10 mouse cellular contexts compared by ENCODE assay signal in genomic region chr2:25663511-25663910, GRCm38 (mm10). TPM values are rescaled to one million over a fixed set of nuclear protein-coding genes. Genes with fewer than 3 reads are reported as not detected.
A peak's percentile ranks its signal among the peaks of the same experiment; 100 is the strongest.
DNase-seq lines count a peak whose midpoint lies in the region; ATAC-seq and TF ChIP-seq lines count a peak whose summit lies in the region.
"Had no signal": no experiment of that assay in that cellular context is flagged by ENCODE, and none has a peak within 500 bp of the region (broad histone marks: within the 10 kb centered on the region; RNA-seq: fewer than 3 reads in every experiment).

No protein-coding gene starts in this region.

- no peaks in the 10 kb centered on the region for H3K36me3 ChIP-seq in heart, adult 2 months (ENCODE audit: control insufficient read depth, insufficient read depth, low read length)
- H3K36me3 ChIP-seq in heart, embryonic 11.5 days (ENCODE audit: control insufficient read depth, insufficient read depth, low read length), result no peaks in the 10 kb centered on the region
- H3K36me3 ChIP-seq in G1E (replicated peaks), result no peaks in the 10 kb centered on the region
- H3K36me3 ChIP-seq: embryonic facial prominence, embryonic 13.5 days had no signal

- H3K79me2 ChIP-seq in heart, adult 2 months (replicated peaks; ENCODE audit: control insufficient read depth, insufficient read depth, low read length), result no peaks in the 10 kb centered on the region

- intact Hi-C loops in heart, adult 2 months (cut with DNase I), result no loop called here

- TF ChIP-seq EP300 in heart, adult 2 months (IDR thresholded peaks at IDR 0.05; ENCODE audit: insufficient read depth, low read depth, low read length), result no peak

- H3K27ac ChIP-seq in heart, adult 2 months, result no peak overlapping the region
- H3K27ac ChIP-seq in heart, embryonic 11.5 days (ENCODE audit: low read depth, low read length), result no peak overlapping the region
- H3K27ac ChIP-seq: embryonic facial prominence, embryonic 13.5 days had no signal

- peaks cover 3% of the 10 kb centered on the region; the same call in 1 of the 2 replicates for H3K4me1 ChIP-seq in heart, adult 2 months (ENCODE audit: control insufficient read depth, insufficient read depth, low read length)
- no peaks in the 10 kb centered on the region for H3K4me1 ChIP-seq in heart, embryonic 11.5 days (ENCODE audit: control insufficient read depth, insufficient read depth, low read length)
- H3K4me1 ChIP-seq in G1E (ENCODE audit: insufficient read depth, low read depth, low read length), result no peaks in the 10 kb centered on the region
- H3K4me1 ChIP-seq: embryonic facial prominence, embryonic 13.5 days had no signal

- no peaks in the 10 kb centered on the region for H3K27me3 ChIP-seq in heart, adult 2 months (ENCODE audit: control insufficient read depth, insufficient read depth, low read length)
- H3K27me3 ChIP-seq in heart, embryonic 11.5 days (ENCODE audit: control insufficient read depth, insufficient read depth, low read length), result no peaks in the 10 kb centered on the region
- H3K27me3 ChIP-seq in G1E (ENCODE audit: insufficient read depth, low read length), result 0 out of 2 replicates have a peak, but pooled peaks cover 2% of the 10 kb centered on the region
- H3K27me3 ChIP-seq: embryonic facial prominence, embryonic 13.5 days had no signal

- H3K9me3 ChIP-seq in heart, embryonic 11.5 days (replicated peaks; ENCODE audit: control insufficient read depth, low read length), result no peaks in the 10 kb centered on the region
- no peaks in the 10 kb centered on the region for H3K9me3 ChIP-seq in G1E (replicated peaks)
- H3K9me3 ChIP-seq: embryonic facial prominence, embryonic 13.5 days had no signal

- TF ChIP-seq POLR2A in heart, adult 2 months (IDR thresholded peaks at IDR 0.05; ENCODE audit: insufficient read depth, low read depth, low read length), result no peak

- WGBS in heart, adult 2 months, result 60% methylated on average over 1 of the region's 1 CpGs
- 82% methylated on average over 1 of the region's 1 CpGs for whole genome bisulfite sequencing in heart, embryonic 11.5 days (ENCODE audit: insufficient replicate concordance)

- no peak overlapping the region for H3K4me3 ChIP-seq in heart, adult 2 months
- H3K4me3 ChIP-seq in heart, embryonic 11.5 days (ENCODE audit: low read depth, low read length), result no peak overlapping the region
- no peak overlapping the region for H3K4me3 ChIP-seq in G1E (ENCODE audit: low read depth, low read length)
- H3K4me3 ChIP-seq: embryonic facial prominence, embryonic 13.5 days had no signal

- H3K4me2 ChIP-seq in heart, embryonic 11.5 days, result no peak overlapping the region
- H3K4me2 ChIP-seq: embryonic facial prominence, embryonic 13.5 days had no signal

- peak; percentile 27 to 46 for DNase-seq in heart, adult 2 months
- peak; percentile 68 for DNase-seq in 3T3-L1 (ENCODE audit: low read depth, low spot score)
- no peak for DNase-seq in G1E (ENCODE audit: low spot score)
- DNase-seq in cerebellum, postnatal 14 days, result peak; percentile 72 to 86
- DNase-seq in lung, postnatal 14 days, result peak; percentile 59
- peak; percentile 77 for DNase-seq in thymus, postnatal 25 days

- no peak for ATAC-seq in heart, embryonic 11.5 days (replicated peaks; ENCODE audit: insufficient number of reproducible peaks, low FRiP score, low TSS enrichment)
- no peak for ATAC-seq in G1E (ENCODE audit: extremely low read depth, insufficient number of reproducible peaks, low FRiP score, poor library complexity, severe bottlenecking)
- peak; percentile 54 for ATAC-seq in inflammation-experienced regulatory T-cells, adult 6 months

- peak; percentile 72 for TF ChIP-seq CTCF in heart, adult 2 months (IDR thresholded peaks at IDR 0.05)
- peak; percentile 33; the same call in 1 of the 2 replicates for TF ChIP-seq CTCF in G1E (IDR thresholded peaks at IDR 0.05; ENCODE audit: low read depth, low read length)

- H3K9ac ChIP-seq in heart, adult 2 months (ENCODE audit: low read depth, low read length), result no peak overlapping the region
- no peak overlapping the region for H3K9ac ChIP-seq in heart, embryonic 11.5 days (ENCODE audit: low read depth, low read length)
- H3K9ac ChIP-seq: embryonic facial prominence, embryonic 13.5 days had no signal

RNA-seq across cellular contexts. Expression of gene Lcn5, which starts 5.8 kb away (rescaled TPM):
- not detected for total RNA-seq in heart, adult 2 months (2021)
- not detected in 2 replicates for polyA plus RNA-seq in heart, adult 2 months (2012; rRNA removed)
- not detected in 2 replicates for polyA plus RNA-seq in heart, embryonic 11.5 days (2014; fragmentation: Nextera tagmentation; extraction: Ambion mirVana)
- not detected in 2 replicates for total RNA-seq in G1E (2014; fragmentation: Nextera tagmentation)
- not detected in 2 replicates for total RNA-seq in G1E (2017)
- polyA plus RNA-seq in G1E (2012), result not detected in 2 replicates
- not detected for polyA plus RNA-seq in inflammation-experienced regulatory T-cells, adult 6 months (2017; shearing (Covaris generic))
- total RNA-seq: left cerebral cortex, adult 8-10 months had no signal
- polyA plus RNA-seq: embryonic facial prominence, embryonic 13.5 days had no signal

RNA-seq across cellular contexts. Expression of gene Lcn8, which starts 10.6 kb away (rescaled TPM):
- total RNA-seq in heart, adult 2 months (2021), result 1 to 10 TPM in 1 of 2 experiments, under 1 TPM in 1; 0.98 to 1.2 TPM
- 0.20 TPM in 1 of 2 replicates, not detected in the other for polyA plus RNA-seq in heart, adult 2 months (2012; rRNA removed)
- polyA plus RNA-seq in heart, embryonic 11.5 days (2014; fragmentation: Nextera tagmentation; extraction: Ambion mirVana), result not detected in 2 replicates
- total RNA-seq in G1E (2014; fragmentation: Nextera tagmentation) (not detected in 2 replicates), G1E (2017) (not detected in 2 replicates)
- not detected in 2 replicates for polyA plus RNA-seq in G1E (2012)
- polyA plus RNA-seq in inflammation-experienced regulatory T-cells, adult 6 months (2017; shearing (Covaris generic)), result not detected
- total RNA-seq: left cerebral cortex, adult 8-10 months had no signal
- polyA plus RNA-seq: embryonic facial prominence, embryonic 13.5 days had no signal

RNA-seq across cellular contexts. Expression of gene Lcn6, which starts 13.1 kb away (rescaled TPM):
- not detected for total RNA-seq in heart, adult 2 months (2021)
- not detected in 2 replicates for polyA plus RNA-seq in heart, adult 2 months (2012; rRNA removed)
- polyA plus RNA-seq in heart, embryonic 11.5 days (2014; fragmentation: Nextera tagmentation; extraction: Ambion mirVana), result not detected in 2 replicates
- total RNA-seq in G1E (2014; fragmentation: Nextera tagmentation) (not detected in 2 replicates), G1E (2017) (not detected in 2 replicates)
- not detected in 2 replicates for polyA plus RNA-seq in G1E (2012)
- polyA plus RNA-seq in inflammation-experienced regulatory T-cells, adult 6 months (2017; shearing (Covaris generic)), result not detected
- total RNA-seq: left cerebral cortex, adult 8-10 months had no signal
- polyA plus RNA-seq: embryonic facial prominence, embryonic 13.5 days had no signal

RNA-seq across cellular contexts. Expression of gene Lcn10, which starts 19.0 kb away (rescaled TPM):
- total RNA-seq in heart, adult 2 months (2021), result not detected
- not detected in 2 replicates for polyA plus RNA-seq in heart, adult 2 months (2012; rRNA removed)
- not detected in 2 replicates for polyA plus RNA-seq in heart, embryonic 11.5 days (2014; fragmentation: Nextera tagmentation; extraction: Ambion mirVana)
- total RNA-seq in G1E (2014; fragmentation: Nextera tagmentation) (not detected in 2 replicates), G1E (2017) (0.17 TPM in 1 of 2 replicates, not detected in the other)
- polyA plus RNA-seq in G1E (2012), result not detected in 2 replicates
- 1 to 10 TPM in 2 of 3 experiments, not detected in 1; 1.1 to 1.4 TPM for polyA plus RNA-seq in inflammation-experienced regulatory T-cells, adult 6 months (2017; shearing (Covaris generic))
- total RNA-seq: left cerebral cortex, adult 8-10 months had no signal
- polyA plus RNA-seq: embryonic facial prominence, embryonic 13.5 days had no signal

RNA-seq across cellular contexts. Expression of gene Fcna, which starts 35.7 kb away (rescaled TPM):
- 1 to 10 TPM; 4.8 to 6.8 TPM for total RNA-seq in heart, adult 2 months (2021)
- polyA plus RNA-seq in heart, adult 2 months (2012; rRNA removed), result 3.4 and 4.0 TPM in 2 replicates
- 1.0 and 1.1 TPM in 2 replicates for polyA plus RNA-seq in heart, embryonic 11.5 days (2014; fragmentation: Nextera tagmentation; extraction: Ambion mirVana)
- total RNA-seq in G1E (2014; fragmentation: Nextera tagmentation) (not detected in 2 replicates), G1E (2017) (not detected in 2 replicates)
- polyA plus RNA-seq in G1E (2012), result not detected in 2 replicates
- polyA plus RNA-seq in inflammation-experienced regulatory T-cells, adult 6 months (2017; shearing (Covaris generic)), result under 1 TPM in 1 of 3 experiments, not detected in 2; 0.96 TPM
